Mouse (Mus musculus) ES-E14 (cell line): ENCODE results near the gene C2cd2. TPM values are rescaled to one million over a fixed set of nuclear protein-coding genes. Genes with fewer than 3 reads are reported as not detected.

Experiments used
- DNase-seq: peaks from one replicate; pipeline ENCODE4 v3.0.0-alpha.2; 2013; ENCODE audit warnings: low read depth, low spot score
- H3K27ac ChIP-seq: 2 replicates; pipeline ENCODE4 v1.5.1; 2012; ENCODE audit warnings: low read depth, mild to moderate bottlenecking, low read length, moderate library complexity, mixed read lengths; ENCODE audit not compliant: poor library complexity, insufficient read depth, severe bottlenecking
- H3K36me3 ChIP-seq: 2 replicates; pipeline ENCODE4 v1.6.1; 2012; ENCODE audit warnings: mild to moderate bottlenecking, low read length, moderate library complexity, mixed read lengths; ENCODE audit not compliant: control insufficient read depth, poor library complexity, insufficient read depth, severe bottlenecking
- H3K4me1 ChIP-seq, 2 experiments: fragments of 150-350 bp in 1 of 2; sonication (generic) in 1 of 2; 2 replicates each; pipeline ENCODE4 v1.6.1; 2012; ENCODE audit warnings: low read length in 2 of 2, mild to moderate bottlenecking in 1 of 2, mixed read lengths in 1 of 2; ENCODE audit not compliant: control insufficient read depth in 2 of 2, insufficient read depth in 2 of 2, poor library complexity in 1 of 2
- H3K4me3 ChIP-seq, 2 experiments: fragments of 150-350 bp in 1 of 2; sonication (generic) in 1 of 2; 2 replicates each; pipeline ENCODE4 v1.5.1; 2012; ENCODE audit warnings: low read length in 2 of 2, low read depth in 1 of 2, mild to moderate bottlenecking in 1 of 2, mixed read lengths in 1 of 2; ENCODE audit not compliant: insufficient read depth in 1 of 2, poor library complexity in 1 of 2, severe bottlenecking in 1 of 2
- H3K9ac ChIP-seq: 2 replicates; pipeline ENCODE4 v1.6.1; 2012; ENCODE audit warnings: low read depth, mild to moderate bottlenecking, low read length, mixed read lengths; ENCODE audit not compliant: poor library complexity, insufficient read depth, severe bottlenecking
- H3K9me3 ChIP-seq: fragments of 150-350 bp; sonication (generic); 2 replicates; pipeline ENCODE4 v1.6.1; 2012; ENCODE audit warnings: low read depth, mild to moderate bottlenecking, low read length; ENCODE audit not compliant: control insufficient read depth, insufficient read depth
- CHD2 ChIP-seq: IDR thresholded peaks from 2 replicates; pipeline ENCODE4 v1.6.1; 2014; ENCODE audit warnings: mild to moderate bottlenecking, low read depth, low read length, inconsistent platforms
- HCFC1 ChIP-seq: IDR thresholded peaks from 2 replicates; pipeline ENCODE4 v1.6.1; 2012; ENCODE audit warnings: low read length, inconsistent platforms, borderline replicate concordance; ENCODE audit not compliant: insufficient read depth
- MAFK ChIP-seq: IDR thresholded peaks from 2 replicates; pipeline ENCODE4 v1.6.1; 2014; ENCODE audit warnings: mild to moderate bottlenecking, low read depth, low read length, inconsistent platforms; ENCODE audit not compliant: insufficient read depth
- ZC3H11A ChIP-seq: IDR thresholded peaks from 2 replicates; pipeline ENCODE4 v1.6.1; 2012; ENCODE audit warnings: low read depth, mild to moderate bottlenecking, inconsistent platforms, low read length, borderline replicate concordance
- ZNF384 ChIP-seq: IDR thresholded peaks from 2 replicates; pipeline ENCODE4 v1.6.1; 2012; ENCODE audit warnings: low read depth, low read length, inconsistent platforms
- in situ Hi-C, 2 experiments: fragments of 600-800 bp; cut with MboI; formaldehyde crosslinking; loops; one replicate each; pipeline ENCODE4 v1.15.1; 2025; ENCODE audit warnings: low sequenced_read_pairs in 2 of 2, inconsistent platforms in 1 of 2; ENCODE audit not compliant: unreplicated experiment in 2 of 2
- total RNA-seq: library from RNA; depleted of rRNA; stranded (reverse); fragments of 300-350 nt; gene quantifications from 2 replicates; pipeline ENCODE4 v1.2.3, GENCODE M21; 2012

C2cd2 gene
- total RNA-seq, 1 experiment: 8.1 TPM

- Histone ChIP-seq H3K36me3 (no peaks in the 10 kb centered on the region), H3K9me3 (no peaks in the 10 kb centered on the region), H3K27ac (no peak overlapping the region), H3K4me1 (peaks cover 0 to 5% of the 10 kb centered on the region in 2 experiments; a peak in 1 of 4 replicates), H3K9ac (no peak overlapping the region), H3K4me3 (no peak overlapping the region)
- DNase-seq: no peak
- in situ Hi-C loops: no loop called here
- no peak for TF ChIP-seq MAFK
- no peak for TF ChIP-seq HCFC1
- no peak for TF ChIP-seq ZNF384
- TF ChIP-seq ZC3H11A: no peak
- no peak for TF ChIP-seq CHD2
Observed at GRCm38 (mm10) chr16:97919793-97920192, 42.6 kb downstream of the C2cd2 start.

GRCm38 (mm10) chr16:97912873-97913272, 49.5 kb downstream of the C2cd2 start:
- in situ Hi-C loops: no loop called here
- Histone ChIP-seq H3K4me1 (no peaks in the 10 kb centered on the region), H3K27ac (no peak overlapping the region), H3K36me3 (no peaks in the 10 kb centered on the region), H3K9me3 (no peaks in the 10 kb centered on the region), H3K4me3 (no peak overlapping the region), H3K9ac (no peak overlapping the region)
- TF ChIP-seq CHD2 (no peak), ZNF384 (no peak), HCFC1 (no peak), MAFK (no peak), ZC3H11A (no peak)
- no peak for DNase-seq

GRCm38 (mm10) chr16:97909356-97909755, 53.0 kb downstream of the C2cd2 start:
- Histone ChIP-seq H3K9me3 (no peaks in the 10 kb centered on the region), H3K4me1 (no peaks in the 10 kb centered on the region), H3K36me3 (no peaks in the 10 kb centered on the region), H3K27ac (no peak overlapping the region), H3K4me3 (no peak overlapping the region), H3K9ac (no peak overlapping the region)
- no peak for DNase-seq
- TF ChIP-seq MAFK: no peak
- no peak for TF ChIP-seq ZC3H11A
- no peak for TF ChIP-seq HCFC1
- no peak for TF ChIP-seq CHD2
- no peak for TF ChIP-seq ZNF384
- in situ Hi-C loops: no loop called here

- Histone ChIP-seq H3K9ac (no peak overlapping the region), H3K36me3 (no peaks in the 10 kb centered on the region), H3K4me1 (no peaks in the 10 kb centered on the region), H3K9me3 (no peaks in the 10 kb centered on the region), H3K4me3 (no peak overlapping the region), H3K27ac (no peak overlapping the region)
- no peak for TF ChIP-seq CHD2
- TF ChIP-seq ZNF384: no peak
- TF ChIP-seq MAFK: no peak
- no peak for TF ChIP-seq ZC3H11A
- no peak for TF ChIP-seq HCFC1
- no peak for DNase-seq
- in situ Hi-C loops: no loop called here
Observed at GRCm38 (mm10) chr16:97907496-97907895, 54.9 kb downstream of the C2cd2 start.

GRCm38 (mm10) chr16:97906337-97906736, 56.1 kb downstream of the C2cd2 start:
- Histone ChIP-seq H3K36me3 (no peaks in the 10 kb centered on the region), H3K9ac (no peak overlapping the region), H3K4me1 (no peaks in the 10 kb centered on the region), H3K9me3 (no peaks in the 10 kb centered on the region), H3K4me3 (no peak overlapping the region), H3K27ac (no peak overlapping the region)
- in situ Hi-C loops: no loop called here
- no peak for DNase-seq
- TF ChIP-seq HCFC1 (no peak), CHD2 (no peak), ZC3H11A (no peak), MAFK (no peak), ZNF384 (no peak)
